Mouse (Mus musculus): ENCODE measurements around the gene Npr2.

Npr2 gene

GRCm38 (mm10) chr4:43629106-43629817 is 2.5 kb upstream of the Npr2 start:
- DNase-seq, result peak; percentile 76

- DNase-seq, result peak; percentile 92
Measured at GRCm38 (mm10) chr4:43630030-43630581, 1.6 kb upstream of the Npr2 start.

- DNase-seq, result no peak
Measured at GRCm38 (mm10) chr4:43630671-43631045, 1.1 kb upstream of the Npr2 start.

GRCm38 (mm10) chr4:43631956-43632920 is 503 bp downstream of the Npr2 start:
- DNase-seq, result peak; percentile 75

GRCm38 (mm10) chr4:43633296-43633695 is 1.6 kb downstream of the Npr2 start:
- no peak for DNase-seq

GRCm38 (mm10) chr4:43633736-43634135 is 2.0 kb downstream of the Npr2 start:
- no peak for DNase-seq

GRCm38 (mm10) chr4:43634621-43635374 is 3.1 kb downstream of the Npr2 start:
- no peak for DNase-seq

GRCm38 (mm10) chr4:43636751-43637150 is 5.0 kb downstream of the Npr2 start:
- DNase-seq, result no peak

- no peak for DNase-seq
Measured at GRCm38 (mm10) chr4:43640076-43640475, 8.3 kb downstream of the Npr2 start.

GRCm38 (mm10) chr4:43640491-43640890 is 8.8 kb downstream of the Npr2 start:
- no peak for DNase-seq

GRCm38 (mm10) chr4:43649783-43650182 is 18.0 kb downstream of the Npr2 start:
- no peak for DNase-seq

GRCm38 (mm10) chr4:43652726-43653125 is 21.0 kb downstream of the Npr2 start:
- no peak for DNase-seq

- no peak for DNase-seq
Measured at GRCm38 (mm10) chr4:43653161-43654015, 21.7 kb downstream of the Npr2 start, which contains the start of gene Spag8. Spag8 (minus strand) TSS chr4:43653594.

GRCm38 (mm10) chr4:43655656-43656338 is 24.1 kb downstream of the Npr2 start:
- no peak for DNase-seq

- peak; percentile 100 for DNase-seq
Measured at GRCm38 (mm10) chr4:43656339-43657109, 24.8 kb downstream of the Npr2 start, which contains the start of gene Hint2. Hint2 (minus strand) TSS chr4:43656466.

- peak; percentile 61 for DNase-seq
Measured at GRCm38 (mm10) chr4:43657146-43657545, 25.4 kb downstream of the Npr2 start.

GRCm38 (mm10) chr4:43666412-43666811 is 34.7 kb downstream of the Npr2 start:
- no peak for DNase-seq

- peak; percentile 94 for DNase-seq
Measured at GRCm38 (mm10) chr4:43668782-43669427, 37.2 kb downstream of the Npr2 start, which contains the start of the genes Tmem8b and Fam221b. Tmem8b (plus strand) TSS chr4:43668971. Fam221b (minus strand) TSS chr4:43669145.

- DNase-seq, result peak; percentile 83
Measured at GRCm38 (mm10) chr4:43669428-43669794, 37.7 kb downstream of the Npr2 start.

- DNase-seq, result peak; percentile 87
Measured at GRCm38 (mm10) chr4:43672070-43672469, 40.3 kb downstream of the Npr2 start.
